Mouse (Mus musculus): Measurements from ENCODE around the gene Ocel1.

Gene Ocel1

DNA sequence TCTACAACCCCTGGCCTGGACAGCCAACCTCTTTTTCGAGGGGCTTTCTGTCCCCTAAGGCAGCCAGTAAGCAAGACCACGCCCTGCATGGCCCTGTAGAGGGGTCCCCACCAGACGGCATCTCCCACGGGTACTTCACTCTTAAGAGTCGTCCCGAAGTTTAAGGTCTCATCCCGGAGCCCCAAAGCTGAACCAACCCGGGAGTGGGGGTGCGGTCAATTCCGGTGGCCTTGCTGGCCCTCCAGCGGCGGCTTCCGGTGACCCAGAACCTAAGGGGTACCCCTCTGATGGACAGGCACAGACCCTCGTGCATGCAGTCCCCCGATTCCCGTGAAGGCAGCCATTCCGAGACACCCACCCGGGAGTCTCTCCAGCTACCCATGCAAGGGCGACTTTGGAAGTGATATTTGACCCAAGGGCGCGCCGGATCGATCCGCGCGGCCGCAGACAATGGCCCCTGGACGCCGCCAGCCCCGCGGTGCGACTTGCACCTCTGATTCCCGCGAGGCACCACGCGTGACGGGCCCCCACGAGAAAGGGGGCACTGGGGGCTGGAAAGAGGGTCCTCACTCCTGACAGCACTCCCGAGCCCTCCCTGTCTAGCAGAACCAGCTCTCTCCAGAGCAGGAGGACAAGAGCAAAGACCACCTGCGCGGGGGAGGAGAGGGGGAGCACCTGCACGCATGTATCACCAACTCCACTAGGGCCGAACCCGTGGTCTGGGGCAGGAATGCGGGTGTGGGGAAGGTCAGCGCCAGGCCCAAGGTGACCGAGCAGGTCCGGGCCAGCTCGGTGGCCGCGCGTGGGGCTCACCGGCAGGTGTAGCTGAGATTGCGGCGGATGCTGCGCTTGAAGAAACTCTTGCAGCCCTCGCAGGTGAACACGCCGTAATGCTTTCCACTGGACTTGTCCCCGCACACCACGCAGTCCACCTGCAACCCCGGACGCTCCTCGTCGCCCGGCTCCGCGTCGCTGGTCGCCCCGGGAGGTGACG, 9.4 kb downstream of the Ocel1 start:
- DNase-seq, result no peak

DNA sequence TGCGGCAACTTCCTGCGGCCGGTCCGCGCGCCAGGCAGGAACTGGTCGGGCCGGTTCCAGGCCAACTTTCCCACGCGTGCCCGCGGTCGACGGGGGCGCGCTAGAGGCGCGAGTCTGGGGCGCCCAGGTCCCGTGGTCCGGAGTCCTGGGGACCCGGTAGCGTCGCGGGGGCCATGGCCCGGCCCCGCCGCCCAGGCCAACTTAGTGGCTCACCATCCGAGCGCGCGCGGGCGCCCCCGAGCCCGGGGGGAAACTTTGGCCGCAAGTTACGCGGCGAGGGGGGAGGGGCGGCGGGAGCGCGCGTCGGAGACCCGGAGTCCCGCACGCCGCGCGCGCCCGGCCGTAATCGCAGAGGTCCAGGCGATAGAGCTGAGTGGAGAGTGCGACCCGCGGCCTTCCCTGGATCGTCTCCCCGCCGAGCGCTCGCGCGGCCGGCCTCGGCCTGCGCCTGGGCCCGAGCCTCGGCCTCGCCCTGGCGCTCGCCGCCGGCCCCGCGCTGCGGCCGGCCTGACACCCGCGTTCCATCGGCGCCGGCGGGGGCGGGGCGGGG, 10.4 kb downstream of the Ocel1 start, which contains the start of gene Nr2f6:
TSS of gene Nr2f6 (minus strand) at position 540 of the 550 bp plus-strand sequence.
- DNase-seq, result peak; percentile 33 to 53

DNA sequence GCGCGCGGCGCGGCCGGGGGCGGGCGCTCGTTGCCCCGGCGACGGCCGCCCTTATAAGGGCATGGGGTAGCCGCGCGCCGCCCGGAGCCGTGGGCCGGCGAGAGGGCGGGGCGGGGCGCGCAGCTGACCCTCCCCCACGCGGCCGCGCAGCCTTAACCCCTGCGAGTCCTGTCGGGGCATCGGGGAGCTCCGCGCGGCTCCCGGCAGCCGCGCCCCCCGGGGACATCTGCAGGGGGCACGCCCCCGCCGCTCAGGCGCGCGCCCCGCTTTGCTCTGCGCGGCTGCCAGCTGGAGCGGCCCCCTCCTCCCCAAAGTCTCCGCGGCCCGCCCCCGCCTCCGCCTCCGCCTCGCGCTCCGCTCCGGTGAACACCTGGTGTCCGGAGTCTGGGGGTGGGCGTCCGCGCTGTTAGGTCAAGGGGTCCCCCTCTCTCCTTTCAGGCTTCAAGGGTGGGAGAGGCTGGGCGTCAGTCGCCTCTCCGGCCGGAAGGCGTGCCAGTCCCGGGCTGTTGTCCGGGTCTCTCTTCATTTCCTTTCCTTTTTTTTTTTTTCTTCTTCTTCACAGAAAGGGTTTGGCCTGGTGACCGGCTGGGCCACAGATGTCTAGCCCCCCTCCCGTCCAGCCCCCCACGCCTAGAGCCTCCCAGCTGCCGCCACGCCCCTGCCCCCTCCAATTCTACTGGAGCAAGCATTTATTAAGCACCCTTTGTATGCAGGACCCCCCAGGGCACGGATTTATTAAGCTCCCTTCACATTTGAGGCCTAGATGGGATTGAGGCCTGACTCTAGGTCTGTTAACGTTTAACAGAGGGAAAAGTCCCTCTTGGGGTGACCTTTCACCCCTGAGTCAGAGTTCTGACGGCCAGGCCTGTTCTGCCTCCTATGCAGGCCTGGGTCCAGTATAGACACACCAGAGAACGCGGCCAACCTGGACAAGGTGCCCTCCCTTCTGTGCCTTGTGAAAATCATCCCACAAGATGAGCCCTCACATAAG, 11.2 kb downstream of the Ocel1 start:
- DNase-seq, result peak; percentile 63 to 78

DNA sequence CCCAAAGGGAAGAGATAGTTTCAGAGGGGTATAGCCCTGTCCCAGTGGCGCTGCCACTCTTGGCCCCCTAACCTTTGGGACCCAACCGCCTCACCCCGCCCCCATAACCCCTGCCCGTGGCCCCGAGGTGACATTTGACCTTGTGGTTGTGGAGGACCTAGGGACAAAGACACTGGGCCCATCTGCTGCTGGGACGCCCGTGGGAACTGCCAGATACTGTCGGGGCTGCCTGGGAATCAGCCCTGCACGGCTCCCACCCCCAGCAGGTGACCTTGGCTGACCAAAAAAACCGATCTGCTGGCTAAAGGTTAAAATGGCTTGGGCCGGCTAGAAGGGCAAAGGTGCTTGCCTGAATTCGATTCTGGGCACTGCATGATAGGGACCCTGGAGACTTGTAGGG, 12.3 kb downstream of the Ocel1 start:
- no peak for DNase-seq

DNA sequence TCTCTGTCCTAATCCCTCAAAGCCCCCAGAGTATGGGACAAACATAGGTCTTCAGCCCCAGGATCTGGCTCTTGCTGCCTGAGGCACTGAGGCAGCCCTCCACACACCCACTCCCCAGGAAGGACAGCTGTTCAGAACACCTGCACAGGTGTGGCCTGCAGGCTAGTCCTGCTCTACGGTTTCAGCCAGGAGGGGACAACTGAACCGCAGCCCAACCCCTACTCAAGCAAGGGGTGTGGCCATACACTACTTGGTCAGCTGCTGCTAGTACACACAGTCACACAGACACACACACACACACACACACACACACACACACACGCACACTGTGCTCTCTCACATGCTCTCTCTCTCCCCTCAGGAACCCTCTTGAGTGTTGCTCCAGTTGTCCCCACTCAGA, 12.8 kb downstream of the Ocel1 start:
- DNase-seq, result no peak

DNA sequence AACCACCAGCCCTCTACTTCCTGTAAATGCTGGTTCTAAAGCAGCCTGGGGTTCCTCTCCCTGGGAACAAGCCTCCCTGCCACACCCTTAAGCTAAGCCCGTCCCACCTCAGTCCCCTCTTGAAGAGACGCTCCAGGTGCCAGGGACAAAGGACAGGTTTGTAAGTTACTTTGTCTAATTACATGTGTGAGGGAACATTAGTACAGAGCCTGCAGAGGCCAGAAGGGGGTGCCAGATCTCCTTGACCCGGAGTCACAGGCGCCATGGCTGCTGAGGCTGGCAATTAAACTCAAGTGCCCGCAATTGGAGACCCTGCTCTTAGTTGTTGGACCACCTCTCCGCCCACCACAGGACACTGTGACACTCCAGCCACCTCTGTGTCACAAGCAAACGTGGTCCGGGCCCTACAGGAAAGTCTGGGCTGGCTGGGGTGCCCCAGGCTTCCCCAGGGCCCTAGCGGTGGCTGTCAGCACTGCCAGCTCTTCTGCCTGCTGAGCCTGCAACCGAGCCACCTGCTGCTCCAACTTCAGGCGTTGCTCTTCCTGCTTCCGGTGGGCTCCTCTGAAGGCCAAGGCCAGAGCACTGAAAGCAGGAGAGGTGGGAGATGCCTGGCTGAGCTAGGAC, 14.2 kb downstream of the Ocel1 start:
- DNase-seq, result no peak

DNA sequence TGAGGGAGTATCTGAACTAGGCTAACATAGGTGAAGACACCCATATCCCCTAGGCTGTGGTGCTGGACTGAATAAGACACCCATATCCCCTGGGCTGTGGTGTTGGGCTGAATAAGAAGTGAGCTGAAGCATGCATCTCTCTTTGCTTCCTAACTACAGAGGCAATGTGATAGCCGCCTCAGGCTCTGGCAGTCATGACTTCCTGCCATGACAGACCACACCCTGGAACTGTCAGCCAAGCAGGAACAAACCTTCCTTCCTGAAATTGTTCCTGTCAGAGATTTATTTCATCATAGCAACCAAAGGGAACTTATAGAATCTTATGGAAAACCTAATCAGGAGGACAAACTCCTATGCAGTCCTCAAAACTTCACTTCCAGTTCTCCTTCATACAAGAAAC, 17.2 kb downstream of the Ocel1 start:
- DNase-seq, result no peak

DNA sequence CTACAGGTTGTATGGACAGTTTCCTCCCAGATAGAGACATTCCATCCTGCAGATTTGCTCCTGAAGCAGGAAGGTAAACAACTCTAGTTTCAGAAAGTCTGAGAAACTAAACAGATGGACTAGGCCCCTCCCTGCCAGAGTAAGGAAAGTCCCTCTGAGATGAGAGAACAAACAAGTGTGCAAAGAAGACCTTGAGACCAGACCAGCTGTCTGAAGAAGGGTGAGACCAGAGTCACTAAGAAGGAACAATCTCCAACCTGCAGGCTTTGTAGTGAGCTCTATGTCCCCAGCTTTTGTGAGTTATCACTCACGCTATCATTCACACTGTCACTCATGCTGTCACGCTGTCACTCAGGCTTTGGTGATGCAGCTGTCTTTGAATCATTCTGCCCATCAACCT, 20.6 kb downstream of the Ocel1 start:
- DNase-seq, result peak in 1 of 2 experiments; percentile 0

DNA sequence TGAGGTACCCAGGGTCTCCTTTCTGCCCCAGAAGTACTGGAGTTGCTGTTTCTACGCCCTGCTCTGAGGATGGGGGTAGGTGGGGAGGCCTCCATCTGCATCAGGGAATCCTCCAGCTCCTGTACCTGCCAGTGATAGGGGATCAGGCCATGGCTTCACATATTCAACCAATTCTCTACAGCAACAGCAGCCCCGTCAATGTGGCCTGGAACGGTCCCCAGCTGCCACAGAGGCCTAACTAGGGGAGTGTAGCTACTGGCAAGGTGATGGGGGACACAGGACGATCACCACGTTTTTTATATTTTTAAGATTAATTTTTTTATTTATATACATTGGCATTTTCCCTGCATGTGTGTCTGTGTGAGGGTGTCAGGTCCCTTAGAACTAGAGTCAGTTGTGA, 21.3 kb downstream of the Ocel1 start:
- no peak for DNase-seq

DNA sequence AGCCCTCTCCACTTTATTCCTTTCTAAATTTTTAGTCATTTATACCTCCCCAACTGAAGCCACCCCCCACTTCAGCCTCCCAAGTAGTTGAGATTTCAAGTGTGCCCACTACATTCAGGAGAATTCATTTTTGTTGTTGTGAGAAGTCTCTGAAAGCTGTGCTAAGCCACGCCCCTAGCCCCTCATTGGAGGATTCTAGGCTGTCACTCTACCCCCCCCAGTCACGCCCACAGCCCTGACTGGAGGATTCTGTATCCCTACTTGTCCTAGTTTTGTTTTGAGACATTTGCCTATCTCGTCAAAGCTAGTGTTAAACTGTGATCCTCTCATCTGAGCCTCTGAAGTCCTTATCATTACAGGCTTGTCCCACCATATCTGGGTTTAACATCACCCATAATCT, 21.8 kb downstream of the Ocel1 start:
- DNase-seq, result no peak

DNA sequence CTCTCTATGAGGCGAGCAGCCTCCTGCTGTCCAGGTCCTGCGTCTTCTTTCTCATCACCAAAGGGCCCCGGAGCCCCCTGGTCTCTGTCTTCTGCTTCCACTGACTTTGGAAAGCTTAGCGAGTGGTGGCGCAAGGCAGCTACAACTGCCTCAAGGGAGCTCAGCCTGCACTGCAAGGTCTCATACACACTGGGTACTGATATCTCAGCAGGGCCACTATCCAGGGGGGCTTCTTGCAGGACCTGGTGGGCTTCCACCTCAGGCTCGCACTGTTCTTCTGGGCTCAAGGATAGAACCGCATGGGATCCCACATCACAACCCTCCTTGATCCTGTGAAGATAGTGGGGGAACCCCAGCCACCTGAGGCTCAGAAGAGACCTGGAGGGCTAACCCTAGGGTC, 23.4 kb downstream of the Ocel1 start:
- no peak for DNase-seq

DNA sequence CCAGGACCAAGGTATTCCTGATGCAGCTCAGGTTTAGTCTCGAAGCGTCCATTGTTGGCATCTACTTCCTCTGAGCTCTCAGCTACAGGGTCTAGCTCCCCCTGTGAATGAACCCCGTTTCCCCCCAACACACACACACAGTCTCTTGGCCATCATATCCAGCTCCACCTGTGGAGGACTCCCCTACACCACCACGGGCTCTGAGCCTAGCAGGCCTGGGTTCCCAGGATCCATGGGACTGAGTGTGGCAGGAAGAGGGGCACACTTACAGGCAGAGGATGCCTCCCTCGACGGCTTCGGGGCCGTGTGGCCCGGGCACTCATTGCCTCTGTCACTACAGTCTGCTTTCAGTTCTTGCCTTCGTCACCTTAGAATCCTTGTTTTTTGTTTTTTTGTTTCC, 24.0 kb downstream of the Ocel1 start:
- DNase-seq, result no peak

DNA sequence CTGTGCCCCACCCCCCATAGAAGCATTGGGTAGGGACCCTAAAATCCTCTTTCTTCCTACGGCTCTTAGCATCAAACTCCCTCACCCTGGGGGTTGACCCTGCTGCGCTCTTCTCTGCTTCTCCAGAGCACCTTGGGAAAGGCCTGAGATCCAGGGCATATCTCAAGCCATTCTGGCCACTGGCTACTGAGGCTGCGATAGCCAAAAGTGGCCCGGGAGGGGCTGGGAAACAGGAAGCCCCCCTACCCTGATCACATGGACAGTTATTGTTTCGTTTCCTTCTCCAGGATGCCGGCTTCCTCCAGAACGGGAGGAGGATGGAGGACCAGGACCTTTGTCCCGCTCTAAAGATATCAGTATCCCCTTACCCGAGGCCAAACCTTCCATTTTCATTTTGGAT, 24.5 kb downstream of the Ocel1 start, which contains the start of gene Ushbp1:
TSS of gene Ushbp1 (minus strand) at position 174 of the 400 bp plus-strand sequence.
- no peak for DNase-seq

DNA sequence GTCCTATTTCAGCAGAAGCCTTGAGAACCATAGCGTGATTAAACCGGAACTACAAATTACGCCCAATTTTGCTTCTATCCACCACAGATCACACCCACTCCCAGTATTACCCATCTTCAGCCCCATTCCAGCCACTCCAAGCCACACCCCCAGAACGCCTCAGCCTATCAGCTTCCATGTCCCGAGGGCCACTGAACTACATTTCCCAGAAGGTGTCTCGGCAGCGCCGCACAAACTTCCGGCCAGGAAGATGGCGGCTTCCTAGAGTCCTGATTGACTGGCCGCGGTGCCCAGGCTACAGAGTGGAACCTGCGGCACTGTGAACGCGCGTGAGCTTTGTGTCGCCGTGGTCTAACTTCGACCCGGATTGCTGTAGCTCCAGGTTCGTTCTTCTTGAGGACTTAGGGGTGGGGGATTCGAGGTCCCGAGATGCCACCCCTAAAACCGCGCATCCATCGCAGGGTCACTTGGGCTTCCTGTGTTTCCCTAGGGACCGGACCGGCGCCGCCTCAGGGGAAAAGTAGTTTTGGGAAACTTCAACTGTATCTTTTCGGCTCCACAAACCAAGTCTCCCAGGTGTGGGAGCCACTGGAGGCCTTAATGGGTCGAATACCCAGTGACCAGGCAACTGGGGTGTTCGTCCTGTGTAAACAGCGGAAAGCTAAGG, 25.7 kb downstream of the Ocel1 start, which contains the start of gene Babam1:
TSS of gene Babam1 (plus strand) at position 223 of the 667 bp plus-strand sequence.
- peak; percentile 84 to 89 for DNase-seq

DNA sequence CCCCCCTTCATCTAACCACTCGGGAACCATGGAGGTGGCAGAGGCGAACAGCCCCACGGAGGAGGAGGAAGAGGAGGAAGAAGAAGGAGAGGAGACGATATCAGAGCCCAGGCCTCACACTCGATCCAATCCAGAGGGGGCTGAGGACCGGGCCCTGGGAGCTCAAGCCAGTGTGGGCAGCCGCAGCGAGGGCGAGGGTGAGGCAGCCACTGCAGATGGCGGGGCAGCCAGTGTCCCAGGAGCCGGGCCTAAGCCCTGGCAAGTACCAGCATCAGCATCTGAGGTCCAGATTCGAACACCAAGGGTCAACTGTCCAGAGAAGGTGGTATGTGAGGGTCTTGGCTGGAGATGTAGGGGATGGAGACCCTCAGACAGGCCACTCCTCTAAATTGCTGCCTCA, 26.6 kb downstream of the Ocel1 start:
- DNase-seq, result no peak

DNA sequence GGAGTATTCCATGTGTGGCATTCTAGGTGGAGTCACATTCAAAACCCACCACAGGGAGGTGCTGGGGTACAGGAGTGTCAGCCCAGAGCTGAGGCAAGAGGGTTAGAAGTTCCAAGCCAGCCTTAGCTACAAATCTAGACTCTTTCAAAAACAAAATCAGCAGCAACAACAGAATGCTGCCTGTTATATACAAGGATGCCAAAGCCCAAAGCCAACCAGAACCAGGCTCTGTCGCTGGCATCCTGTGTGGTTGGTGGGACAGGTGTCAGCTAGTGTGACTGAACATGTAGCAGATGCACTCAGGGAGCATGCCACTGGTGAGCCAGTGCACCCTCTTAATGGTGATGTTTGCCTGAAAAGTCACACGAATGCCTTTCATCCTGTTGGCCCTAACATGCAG, 29.7 kb downstream of the Ocel1 start:
- DNase-seq, result peak in 1 of 2 experiments; percentile 0

DNA sequence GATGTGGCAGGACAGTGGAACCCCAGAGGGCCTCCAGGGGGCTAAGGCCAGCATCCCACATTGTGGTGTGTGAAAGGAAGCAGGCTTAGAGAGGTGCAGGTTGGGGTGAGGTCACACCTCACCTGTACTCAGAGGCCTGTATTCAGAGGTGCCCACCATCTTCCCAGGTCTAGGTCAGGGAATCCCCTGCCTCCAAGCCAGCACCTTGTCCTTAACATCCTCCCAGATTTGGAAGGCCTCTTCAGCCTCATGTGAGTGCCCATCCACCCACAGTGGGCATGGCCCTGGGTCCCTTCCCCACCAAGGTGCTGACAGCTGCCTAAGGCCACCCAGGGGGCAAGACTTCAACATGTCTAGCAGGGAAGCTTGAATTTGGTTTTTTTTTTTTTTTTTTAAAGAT, 30.4 kb downstream of the Ocel1 start:
- peak in 1 of 2 experiments; percentile 0 for DNase-seq

DNA sequence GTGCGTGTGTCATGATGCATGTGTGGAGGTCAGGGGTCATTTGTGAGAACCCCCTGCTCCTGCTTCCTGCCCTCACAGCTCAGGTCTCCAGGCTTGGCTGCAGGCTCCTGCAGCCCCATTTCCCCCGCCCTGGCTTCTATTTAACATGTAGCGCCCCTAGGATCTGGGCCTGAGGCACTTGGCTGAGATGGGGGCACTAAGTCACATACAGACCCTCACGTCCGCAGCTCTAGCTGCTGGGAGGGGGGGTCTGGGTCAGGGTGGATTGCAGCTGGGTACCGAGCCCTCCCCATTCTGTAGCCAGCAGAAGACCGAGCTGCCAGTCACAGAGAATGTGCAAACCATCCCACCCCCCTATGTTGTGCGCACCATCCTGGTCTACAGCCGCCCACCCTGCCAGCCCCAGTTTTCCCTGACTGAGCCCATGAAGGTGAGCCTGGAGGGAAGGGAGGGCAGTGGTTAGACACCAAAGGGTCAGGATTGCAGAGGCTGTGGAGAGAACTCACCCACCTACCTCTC, 31.4 kb downstream of the Ocel1 start:
- DNase-seq, result no peak

DNA sequence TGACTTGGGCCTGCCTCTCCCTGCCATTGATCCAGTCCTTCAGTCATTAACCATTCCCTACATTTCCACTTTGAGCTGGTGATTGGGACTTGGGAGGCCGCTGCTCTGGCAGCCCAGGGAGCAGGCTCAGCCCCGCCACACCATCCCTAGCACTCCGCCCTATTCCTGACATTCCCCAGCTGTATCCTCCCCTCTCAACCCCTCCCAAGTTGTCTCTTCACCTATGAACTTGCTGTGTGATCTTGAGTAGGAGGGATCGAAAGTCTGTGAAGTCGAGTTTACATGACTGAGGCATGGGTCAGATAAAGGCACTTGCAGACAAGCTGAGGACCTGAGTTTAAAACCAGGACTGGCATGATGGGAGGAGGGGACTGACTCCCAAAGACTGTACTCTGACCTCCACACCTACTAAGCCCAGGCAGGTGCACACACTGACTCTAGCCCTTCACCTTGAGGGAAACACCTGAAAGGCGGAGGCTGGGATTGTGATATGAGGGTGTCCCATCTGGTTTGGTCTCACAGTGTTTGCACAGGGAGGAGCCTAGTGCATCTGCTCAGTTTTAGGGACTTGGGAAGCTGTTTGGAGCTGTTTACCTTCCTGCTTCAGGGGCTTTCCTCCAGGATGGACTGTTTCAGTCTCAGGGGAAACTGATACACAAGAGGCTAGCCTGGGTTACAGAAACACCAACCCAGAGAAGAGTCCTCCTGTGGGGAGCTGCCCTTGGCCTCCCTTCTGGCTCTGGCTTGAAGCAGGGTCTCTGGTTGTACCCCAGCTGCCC, 32.2 kb downstream of the Ocel1 start:
- no peak for DNase-seq

DNA sequence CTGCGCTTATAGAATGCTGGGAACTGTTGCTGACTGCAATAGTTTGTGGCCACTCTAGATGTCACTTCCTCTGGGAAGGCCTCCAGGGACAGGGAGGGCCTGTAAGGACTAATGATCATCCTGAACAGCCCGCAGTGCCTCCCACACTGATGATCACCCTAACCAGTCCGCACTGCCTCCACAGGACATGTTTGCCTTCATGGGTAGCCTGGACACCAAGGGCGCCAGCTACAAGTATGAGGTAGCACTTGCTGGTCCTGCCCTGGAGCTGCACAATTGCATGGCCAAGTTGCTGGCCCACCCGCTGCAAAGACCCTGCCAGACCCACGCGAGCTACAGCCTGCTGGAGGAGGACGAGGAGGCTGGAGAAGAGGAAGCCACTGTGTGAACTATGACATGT, 32.9 kb downstream of the Ocel1 start:
- no peak for DNase-seq

DNA sequence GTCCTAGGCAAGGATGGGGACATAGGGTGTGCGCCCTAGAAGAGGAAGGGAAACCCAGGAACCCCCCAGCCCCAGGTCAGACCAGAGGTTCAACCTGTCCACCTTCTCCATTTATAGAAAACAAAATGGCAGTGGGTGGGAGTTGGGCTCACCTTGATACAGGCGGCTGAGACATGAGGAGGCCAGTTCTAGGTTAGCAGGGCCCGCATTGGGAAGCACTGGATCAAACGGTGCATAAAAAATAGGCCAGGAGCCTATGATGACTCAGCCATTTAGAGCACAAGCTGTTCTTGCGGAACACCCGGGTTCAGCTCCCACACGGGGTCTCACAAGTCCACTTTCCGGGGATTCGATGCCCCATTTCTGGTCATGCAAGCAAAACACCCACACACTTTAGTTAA, 33.9 kb downstream of the Ocel1 start:
- no peak for DNase-seq
